Mouse (Mus musculus) bone marrow, adult 2 months (tissue): ENCODE data around the gene 1700069L16Rik. TPM values are rescaled to one million over a fixed set of nuclear protein-coding genes. Genes with fewer than 3 reads are reported as not detected.

Source experiments
- H3K27ac ChIP-seq: fragments of 200-500 bp; 2 replicates; pipeline ENCODE4 v1.5.1; 2012; ENCODE audit warnings: low read depth, mild to moderate bottlenecking, control low read depth, inconsistent platforms, low read length; ENCODE audit not compliant: control insufficient read depth, poor library complexity, insufficient read depth
- H3K4me1 ChIP-seq: fragments of 200-500 bp; 2 replicates; pipeline ENCODE4 v1.6.1; 2011; ENCODE audit warnings: low read length; ENCODE audit not compliant: control insufficient read depth, insufficient read depth
- H3K4me3 ChIP-seq: fragments of 200-500 bp; replicated peaks from 2 replicates; pipeline ENCODE3; 2011; ENCODE audit warnings: mild to moderate bottlenecking, low read depth, low read length, control low read depth; ENCODE audit not compliant: control insufficient read depth
- CTCF ChIP-seq: fragments of 200-500 bp; IDR thresholded peaks from 2 replicates; pipeline ENCODE4 v1.5.1; 2011; ENCODE audit warnings: low read length, control low read depth; ENCODE audit not compliant: control insufficient read depth, insufficient read depth
- POLR2A ChIP-seq: fragments of 200-500 bp; IDR thresholded peaks from 2 replicates; pipeline ENCODE4 v1.6.1; 2011; ENCODE audit warnings: low read depth, mild to moderate bottlenecking, control low read depth, low read length, borderline replicate concordance; ENCODE audit not compliant: control insufficient read depth
- WGBS: fragments of 180-500 bp; shearing (Covaris S2); methylation state at CpG from one replicate; pipeline ENCODE4 v1.1.7; 2018; 5-methylcytosine and 5-hydroxymethylcytosine counted together
- polyA plus RNA-seq: library from polyadenylated mRNA; stranded (reverse); fragments of >200 nt; gene quantifications from 2 replicates; pipeline ENCODE4 v1.2.4, GENCODE M21; 2011; ENCODE audit warnings: low replicate concordance; ENCODE audit not compliant: missing spikeins, insufficient read depth, insufficient read length

Gene 1700069L16Rik
- polyA plus RNA-seq, 1 experiment, result not detected

DNA sequence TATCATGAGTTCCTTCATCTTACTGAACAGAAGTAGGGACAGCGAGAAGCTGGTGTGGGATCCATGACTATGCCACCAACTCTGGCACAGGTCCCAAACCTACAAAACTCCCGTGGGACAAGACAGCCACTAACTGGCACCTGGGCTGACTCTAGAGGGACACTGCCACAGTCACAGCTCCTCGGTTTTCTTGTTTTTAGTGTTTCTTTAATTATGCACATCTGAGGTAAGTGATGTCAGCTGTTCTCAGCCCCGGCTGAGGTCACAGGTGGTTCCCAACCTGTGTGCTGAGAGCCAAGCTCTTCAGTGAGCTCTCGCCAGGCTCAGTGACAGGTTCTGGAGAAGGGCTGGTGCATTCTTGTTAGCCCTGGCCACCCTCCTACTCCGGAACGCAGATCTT lies 39.9 kb upstream of the 1700069L16Rik start:
- Histone ChIP-seq H3K4me3 (no peak overlapping the region), H3K4me1 (no peaks in the 10 kb centered on the region; the same call in 1 of the 2 replicates), H3K27ac (no peak overlapping the region)
- TF ChIP-seq POLR2A, result no peak
- TF ChIP-seq CTCF, result no peak
- 83% methylated on average over 7 of the region's 7 CpGs for WGBS

DNA sequence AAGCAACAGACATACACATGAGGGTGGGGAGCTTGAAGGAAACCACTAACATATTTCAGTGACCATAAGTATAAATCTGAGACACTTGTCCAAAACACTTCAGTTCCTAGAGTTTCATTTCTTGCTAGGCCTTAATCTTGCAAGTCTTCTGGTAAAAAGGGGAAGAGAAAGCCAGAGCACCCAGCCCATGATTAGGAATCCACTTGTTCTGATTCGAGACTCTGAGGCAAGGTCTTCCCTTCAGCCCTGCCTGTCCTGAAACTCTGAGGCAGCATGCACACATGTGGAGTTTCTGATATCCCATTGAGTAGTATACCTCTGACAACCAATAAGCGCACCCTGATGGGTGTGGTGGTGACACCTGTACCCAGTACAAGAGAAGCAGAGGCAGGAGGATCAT lies 37.0 kb upstream of the 1700069L16Rik start:
- 64% methylated on average over 2 of the region's 2 CpGs for WGBS
- TF ChIP-seq POLR2A (no peak), CTCF (no peak)
- H3K27ac ChIP-seq, result no peak overlapping the region

DNA sequence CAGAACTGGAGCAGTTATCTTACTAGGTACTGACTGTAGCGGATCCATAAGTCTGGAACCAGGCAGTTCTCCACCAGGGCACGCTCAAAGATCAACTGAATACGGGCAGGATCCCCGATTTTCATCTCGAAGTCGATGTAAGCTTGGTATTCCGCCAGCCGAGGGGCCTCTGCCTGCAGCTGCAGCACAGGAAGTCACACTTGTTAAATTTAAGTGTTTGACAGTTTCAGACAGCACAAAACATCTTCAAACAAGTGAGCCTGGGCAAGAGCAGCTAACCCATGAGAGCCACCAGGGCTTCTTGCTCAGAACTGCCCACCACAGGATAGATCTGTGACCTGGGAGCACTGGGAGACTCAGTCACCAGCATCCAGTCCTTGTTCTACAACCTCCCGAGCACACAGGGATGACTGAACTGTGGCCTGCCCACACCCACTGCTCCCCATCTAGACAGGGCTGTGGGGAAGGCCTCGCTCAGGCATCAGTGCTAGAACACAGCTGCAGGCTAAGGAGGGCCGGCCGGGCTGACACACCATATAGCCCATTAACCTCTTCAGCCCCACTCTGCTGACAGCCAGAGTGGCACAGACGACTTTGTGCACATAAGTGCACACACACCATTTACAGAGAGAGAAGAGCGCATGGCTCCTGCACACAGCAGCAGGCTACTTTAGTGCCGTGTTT lies 30.9 kb upstream of the 1700069L16Rik start:
- TF ChIP-seq POLR2A (no peak), CTCF (no peak)
- H3K27ac ChIP-seq, result no peak overlapping the region
- H3K4me1 ChIP-seq, result no peaks in the 10 kb centered on the region
- H3K4me3 ChIP-seq, result no peak overlapping the region
- 88% methylated on average over 15 of the region's 15 CpGs for WGBS

More for the DNA sequence above, 37.0 kb upstream of the 1700069L16Rik start:
- Histone ChIP-seq H3K4me3 (no peak overlapping the region), H3K4me1 (no peaks in the 10 kb centered on the region; the same call in 1 of the 2 replicates)

DNA sequence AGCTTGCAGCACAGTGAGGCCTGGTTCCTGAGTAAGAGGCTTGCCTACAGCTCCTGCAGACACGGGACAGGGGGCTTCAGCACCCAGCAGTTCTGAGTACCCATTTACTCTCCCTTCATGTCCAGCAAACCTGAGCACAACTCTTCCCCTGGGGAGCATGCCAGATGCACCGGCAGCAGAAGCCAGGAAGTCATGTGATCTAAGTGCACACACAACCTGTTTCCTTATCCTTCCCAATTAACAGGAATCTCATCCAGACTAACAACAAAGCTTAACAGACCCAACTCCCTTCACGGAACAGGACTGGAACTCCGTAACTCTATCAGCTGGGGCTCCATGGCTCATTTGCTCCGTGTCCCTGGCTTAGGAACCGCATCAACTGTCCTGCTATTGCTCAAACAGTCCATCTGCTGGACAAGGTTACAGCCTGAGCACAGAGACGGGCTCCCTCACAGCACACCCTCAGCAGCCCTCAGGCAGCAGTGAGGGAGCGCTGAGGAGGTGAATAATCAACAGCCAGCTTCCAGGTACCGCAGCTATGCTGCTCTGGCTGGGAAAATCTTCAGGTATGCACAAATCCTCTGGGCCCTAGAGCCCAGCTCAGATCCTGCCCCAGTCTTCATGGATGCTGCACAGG lies 27.1 kb upstream of the 1700069L16Rik start:
- no peaks in the 10 kb centered on the region for H3K4me1 ChIP-seq
- H3K4me3 ChIP-seq, result no peak overlapping the region
- 80% methylated on average over 9 of the region's 9 CpGs for WGBS
- TF ChIP-seq CTCF (no peak), POLR2A (no peak)
- H3K27ac ChIP-seq, result no peak overlapping the region

DNA sequence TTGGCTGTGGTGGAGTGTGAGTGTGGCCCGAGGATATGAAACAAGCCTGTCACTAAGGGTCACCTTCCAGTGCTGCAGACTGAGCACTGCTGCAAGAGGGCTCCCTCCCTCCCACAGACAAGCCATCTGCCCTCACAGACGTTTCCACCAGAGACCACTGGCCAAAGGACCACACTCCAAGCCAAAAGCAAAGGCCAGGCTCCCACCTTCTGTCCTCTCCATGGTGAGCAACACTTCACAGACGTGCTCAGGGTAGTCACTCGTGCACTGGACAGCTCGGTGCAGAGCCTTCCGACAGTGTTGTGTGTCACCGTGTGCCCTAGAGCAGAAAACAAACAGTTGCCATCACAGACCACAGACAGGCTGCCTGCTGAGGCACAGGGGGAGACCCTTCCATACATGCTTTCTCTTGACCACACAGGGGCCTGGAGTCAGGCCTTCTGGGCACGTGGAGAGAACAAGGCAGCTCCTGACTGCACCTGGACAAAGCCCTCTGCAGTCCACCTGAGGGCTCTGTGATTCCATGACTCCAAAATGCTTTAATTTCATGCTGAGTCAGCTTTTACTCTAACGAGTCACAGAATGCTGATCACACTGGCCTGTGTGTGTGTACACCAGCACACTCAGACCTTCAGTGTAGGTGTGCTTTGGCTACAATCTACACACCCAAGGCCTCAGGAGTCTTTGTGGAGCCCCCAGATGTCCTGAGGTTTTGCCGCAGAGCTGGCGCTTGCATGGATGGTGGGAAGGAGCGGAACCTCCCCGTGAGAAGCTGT lies 24.2 kb upstream of the 1700069L16Rik start:
- no peak overlapping the region for H3K4me3 ChIP-seq
- WGBS, result 91% methylated on average over 13 of the region's 13 CpGs
- TF ChIP-seq CTCF (no peak), POLR2A (no peak)
- no peaks in the 10 kb centered on the region for H3K4me1 ChIP-seq
- H3K27ac ChIP-seq, result no peak overlapping the region

GRCm38 (mm10) chr5:113747629-113748028 lies 23.1 kb upstream of the 1700069L16Rik start:
- Histone ChIP-seq H3K4me1 (no peaks in the 10 kb centered on the region), H3K4me3 (no peak overlapping the region), H3K27ac (no peak overlapping the region)
- TF ChIP-seq CTCF (peak; percentile 24; the same call in 1 of the 2 replicates), POLR2A (no peak)
- 97% methylated on average over 5 of the region's 5 CpGs for WGBS

- H3K4me3 ChIP-seq, result no peak overlapping the region
- no peak overlapping the region for H3K27ac ChIP-seq
- WGBS, result 88% methylated on average over 11 of the region's 11 CpGs
- peaks cover 1% of the 10 kb centered on the region; the same call in 1 of the 2 replicates for H3K4me1 ChIP-seq
- TF ChIP-seq POLR2A (no peak), CTCF (no peak)
Measured at GRCm38 (mm10) chr5:113737607-113738237, 13.2 kb upstream of the 1700069L16Rik start.
